Mouse (Mus musculus): Measurements from ENCODE around the gene Ppp1r3f.

Gene Ppp1r3f

DNA sequence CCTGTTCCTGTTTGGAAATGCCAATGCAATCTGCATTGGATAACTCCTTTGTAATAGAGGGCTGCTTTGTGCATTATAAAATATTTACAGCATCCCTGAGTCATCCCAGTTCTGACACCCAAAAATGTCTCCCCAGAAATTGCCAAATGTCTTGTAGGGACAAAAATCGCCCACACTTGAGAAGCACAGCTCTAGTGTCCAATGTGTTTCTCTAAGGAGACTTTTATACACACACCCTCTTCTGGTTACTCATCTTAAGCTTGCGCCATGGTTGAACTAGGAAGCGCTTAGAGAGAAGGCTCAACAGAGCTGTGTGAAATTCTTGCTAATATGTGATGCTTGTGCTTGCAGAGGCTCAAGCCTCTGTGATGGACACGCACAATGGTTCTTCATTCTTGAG lies 20.6 kb downstream of the Ppp1r3f start:
- DNase-seq (ENCODE audit: low spot score), result no peak

DNA sequence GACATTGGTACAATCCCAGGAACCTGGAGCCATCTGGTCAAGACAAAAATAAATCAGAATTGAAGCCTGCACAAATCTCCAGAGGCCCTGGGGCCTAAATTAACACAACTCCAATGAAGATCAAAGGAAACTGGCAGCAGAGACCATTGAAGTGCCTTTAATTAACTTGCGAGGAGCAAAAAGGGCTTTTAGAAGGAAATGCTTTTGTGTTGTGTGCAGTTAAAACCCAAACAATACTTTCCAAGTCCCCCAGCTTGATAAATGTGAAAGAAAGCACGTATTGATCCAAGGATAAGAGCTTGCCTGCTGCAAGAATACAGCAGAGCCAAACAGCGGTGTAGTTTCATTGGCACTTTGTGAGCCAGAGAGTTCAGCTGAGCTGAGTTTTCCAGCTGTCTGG lies 49.1 kb downstream of the Ppp1r3f start:
- no peak for DNase-seq (ENCODE audit: low spot score)

All from urinary bladder, postnatal 10 days (tissue).